Comparison of ENCODE assay signal across 18 mouse cellular contexts in the genomic region with DNA sequence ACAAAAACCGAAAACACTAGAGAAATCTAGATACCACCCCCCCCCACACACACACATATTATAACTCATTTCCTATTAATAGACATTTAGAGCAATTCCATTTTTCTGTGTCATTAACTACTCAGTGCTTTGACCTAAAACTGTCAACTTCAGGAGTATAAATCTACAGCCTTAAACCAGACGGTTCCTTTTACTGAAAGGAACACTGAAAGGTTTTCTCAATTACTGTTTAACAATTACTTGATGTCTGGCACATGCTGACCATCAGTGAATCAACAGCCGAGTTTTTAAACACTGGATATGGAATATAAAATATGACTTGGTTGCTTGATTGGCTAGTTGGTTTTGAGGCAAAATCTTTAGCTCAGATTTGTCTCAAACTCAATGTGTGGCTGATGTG. TPM values are rescaled to one million over a fixed set of nuclear protein-coding genes. Genes with fewer than 3 reads are reported as not detected.
DNase-seq lines count a peak whose midpoint lies in the region; ATAC-seq and TF ChIP-seq lines count a peak whose summit lies in the region.
"Had no signal": no experiment of that assay in that cellular context is flagged by ENCODE, and none has a peak within 500 bp of the region (broad histone marks: within the 10 kb centered on the region; RNA-seq: fewer than 3 reads in every experiment).

No protein-coding gene starts in this region.

- H3K4me1 ChIP-seq in kidney, embryonic 15.5 days = peaks cover 17% of the 10 kb centered on the region
- H3K4me1 ChIP-seq in midbrain, embryonic 11.5 days (ENCODE audit: control insufficient read depth, insufficient read depth, low read length) = no peaks in the 10 kb centered on the region
- H3K4me1 ChIP-seq in midbrain, embryonic 14.5 days (ENCODE audit: control insufficient read depth, insufficient read depth, low read length) = no peaks in the 10 kb centered on the region
- H3K4me1 ChIP-seq in forebrain, postnatal 0 days (ENCODE audit: insufficient read depth) = no peaks in the 10 kb centered on the region
- H3K4me1 ChIP-seq: embryonic facial prominence, embryonic 13.5 days; forebrain, embryonic 13.5 days; hindbrain, embryonic 13.5 days had no signal

- TF ChIP-seq POLR2A in myocyte (IDR thresholded peaks at IDR 0.05; ENCODE audit: insufficient read length, low read depth) = no peak

- H3K79me2 ChIP-seq in myocyte (ENCODE audit: control insufficient read depth, insufficient read depth) = no peaks in the 10 kb centered on the region

- no peaks in the 10 kb centered on the region for H3K9me3 ChIP-seq in kidney, embryonic 15.5 days (replicated peaks)
- no peaks in the 10 kb centered on the region for H3K9me3 ChIP-seq in midbrain, embryonic 11.5 days (ENCODE audit: control insufficient read depth, low read length)
- 0 out of 2 replicates have a peak, but pooled peaks cover 2% of the 10 kb centered on the region for H3K9me3 ChIP-seq in midbrain, embryonic 14.5 days (ENCODE audit: control insufficient read depth, low read length)
- H3K9me3 ChIP-seq in forebrain, postnatal 0 days (ENCODE audit: low read length) = no peaks in the 10 kb centered on the region
- H3K9me3 ChIP-seq: hindbrain, embryonic 13.5 days had no signal

- H3K4me3 ChIP-seq in kidney, embryonic 15.5 days (replicated peaks) = no peak overlapping the region
- H3K4me3 ChIP-seq in midbrain, embryonic 11.5 days (ENCODE audit: low read depth, low read length) = no peak overlapping the region
- no peak overlapping the region for H3K4me3 ChIP-seq in midbrain, embryonic 14.5 days (replicated peaks; ENCODE audit: low read depth, low read length)
- H3K4me3 ChIP-seq in myocyte = no peak overlapping the region
- no peak overlapping the region for H3K4me3 ChIP-seq in forebrain, postnatal 0 days (ENCODE audit: low read depth, low read length)
- H3K4me3 ChIP-seq: embryonic facial prominence, embryonic 13.5 days; forebrain, embryonic 13.5 days; hindbrain, embryonic 13.5 days had no signal

- no peak for TF ChIP-seq CTCF in forebrain, postnatal 0 days (IDR thresholded peaks at IDR 0.05; ENCODE audit: low read depth)

- 24% methylated on average over 3 of the region's 3 CpGs for WGBS in kidney, embryonic 15.5 days
- WGBS in midbrain, embryonic 11.5 days = 81% methylated on average over 3 of the region's 3 CpGs
- 82% methylated on average over 3 of the region's 3 CpGs for WGBS in midbrain, embryonic 14.5 days
- 69% methylated on average over 3 of the region's 3 CpGs for WGBS in forebrain, postnatal 0 days

- DNase-seq in kidney, adult 18-20 months = no peak
- peak; percentile 44 for DNase-seq in midbrain, embryonic 11.5 days (ENCODE audit: low spot score, missing footprints)
- DNase-seq in midbrain, embryonic 14.5 days = no peak
- no peak for DNase-seq in testis, postnatal 10 days (ENCODE audit: low spot score)
- no peak for DNase-seq in forebrain, postnatal 0 days
- DNase-seq: adrenal gland, postnatal 14 days; cerebellum, adult 18-20 months; cerebellum, adult 9-11 months; cerebellum, postnatal 36 days; gastrocnemius, postnatal 36 days; heart, postnatal 10 days had no signal

- no peak overlapping the region for H3K4me2 ChIP-seq in kidney, embryonic 15.5 days
- no peak overlapping the region for H3K4me2 ChIP-seq in midbrain, embryonic 11.5 days
- H3K4me2 ChIP-seq in midbrain, embryonic 14.5 days (ENCODE audit: low read length) = no peak overlapping the region
- H3K4me2 ChIP-seq in myocyte (ENCODE audit: low read depth) = peak overlapping the region; percentile 24
- no peak overlapping the region for H3K4me2 ChIP-seq in forebrain, postnatal 0 days (ENCODE audit: low read depth)
- H3K4me2 ChIP-seq: embryonic facial prominence, embryonic 13.5 days; forebrain, embryonic 13.5 days; hindbrain, embryonic 13.5 days had no signal

- no peak for ATAC-seq in kidney, embryonic 15.5 days (replicated peaks; ENCODE audit: low FRiP score)
- ATAC-seq in midbrain, embryonic 11.5 days (ENCODE audit: low FRiP score) = no peak
- ATAC-seq in midbrain, embryonic 14.5 days (ENCODE audit: low FRiP score, low TSS enrichment) = no peak
- ATAC-seq in forebrain, postnatal 0 days = no peak
- ATAC-seq: forebrain, embryonic 13.5 days; hindbrain, postnatal 0 days had no signal

- no peaks in the 10 kb centered on the region for H3K27me3 ChIP-seq in kidney, embryonic 15.5 days
- no peaks in the 10 kb centered on the region for H3K27me3 ChIP-seq in midbrain, embryonic 11.5 days (ENCODE audit: control insufficient read depth, insufficient read depth, low read length)
- no peaks in the 10 kb centered on the region for H3K27me3 ChIP-seq in midbrain, embryonic 14.5 days (ENCODE audit: control insufficient read depth, insufficient read depth, low read length)
- H3K27me3 ChIP-seq in myocyte (ENCODE audit: control insufficient read depth, insufficient read depth, insufficient read length) = no peaks in the 10 kb centered on the region
- H3K27me3 ChIP-seq in forebrain, postnatal 0 days (ENCODE audit: insufficient read depth, low read length) = no peaks in the 10 kb centered on the region
- H3K27me3 ChIP-seq: CH12.LX; embryonic facial prominence, embryonic 13.5 days; forebrain, embryonic 13.5 days; hindbrain, embryonic 13.5 days had no signal

- H3ac ChIP-seq in myocyte (ENCODE audit: control insufficient read depth, insufficient read length) = no peak overlapping the region

- no peak overlapping the region for H3K9ac ChIP-seq in kidney, embryonic 15.5 days
- no peak overlapping the region for H3K9ac ChIP-seq in midbrain, embryonic 11.5 days (ENCODE audit: low read length)
- no peak overlapping the region for H3K9ac ChIP-seq in midbrain, embryonic 14.5 days (replicated peaks; ENCODE audit: low read length)
- no peak overlapping the region for H3K9ac ChIP-seq in forebrain, postnatal 0 days
- H3K9ac ChIP-seq: embryonic facial prominence, embryonic 13.5 days; forebrain, embryonic 13.5 days; hindbrain, embryonic 13.5 days had no signal

- H3K27ac ChIP-seq in kidney, embryonic 15.5 days = 0 out of 2 replicates have a peak overlapping the region, but pooled peaks have one; percentile 63
- H3K27ac ChIP-seq in midbrain, embryonic 11.5 days (ENCODE audit: low read depth, low read length) = no peak overlapping the region
- no peak overlapping the region for H3K27ac ChIP-seq in midbrain, embryonic 14.5 days (replicated peaks; ENCODE audit: low read depth, low read length)
- no peak overlapping the region for H3K27ac ChIP-seq in forebrain, postnatal 0 days (ENCODE audit: low read depth, low read length)
- H3K27ac ChIP-seq: embryonic facial prominence, embryonic 13.5 days; forebrain, embryonic 13.5 days; hindbrain, embryonic 13.5 days; hindbrain, postnatal 0 days had no signal

- H3K36me3 ChIP-seq in kidney, embryonic 15.5 days = no peaks in the 10 kb centered on the region
- H3K36me3 ChIP-seq in midbrain, embryonic 11.5 days (ENCODE audit: control insufficient read depth, insufficient read depth, low read length) = no peaks in the 10 kb centered on the region
- no peaks in the 10 kb centered on the region for H3K36me3 ChIP-seq in midbrain, embryonic 14.5 days (ENCODE audit: control insufficient read depth, insufficient read depth, low read length)
- no peaks in the 10 kb centered on the region for H3K36me3 ChIP-seq in myocyte (ENCODE audit: control insufficient read depth, insufficient read depth)
- H3K36me3 ChIP-seq in forebrain, postnatal 0 days (ENCODE audit: insufficient read depth) = no peaks in the 10 kb centered on the region
- H3K36me3 ChIP-seq: embryonic facial prominence, embryonic 13.5 days; hindbrain, embryonic 13.5 days had no signal

TF ChIP-seq in myocyte, 11 proteins besides CTCF, POLR2A, EP300 and RAD21:
- no peak for TF ChIP-seq MYOD1 (IDR thresholded peaks at IDR 0.05; ENCODE audit: control insufficient read depth in 1 of 3, insufficient read length in 2 of 3, low read depth in 2 of 3)
- no peak for TF ChIP-seq SRF (IDR thresholded peaks at IDR 0.05; ENCODE audit: control insufficient read depth, insufficient read length, low read depth)
- TF ChIP-seq MYOG (IDR thresholded peaks at IDR 0.05; ENCODE audit: control insufficient read depth in 1 of 3, insufficient read depth in 1 of 3, insufficient read length in 2 of 3, low read depth in 2 of 3) = no peak
- no peak for TF ChIP-seq POLR2AphosphoS2 (IDR thresholded peaks at IDR 0.05; ENCODE audit: insufficient read length, low read depth)
- no peak for TF ChIP-seq MAX (IDR thresholded peaks at IDR 0.05; ENCODE audit: low read depth)
- no peak for TF ChIP-seq TCF12 (IDR thresholded peaks at IDR 0.05; ENCODE audit: insufficient read depth, poor library complexity, severe bottlenecking)
- no peak for TF ChIP-seq CEBPB (IDR thresholded peaks at IDR 0.05; ENCODE audit: insufficient read depth, poor library complexity, severe bottlenecking)
- no peak for TF ChIP-seq TCF3 (IDR thresholded peaks at IDR 0.05; ENCODE audit: insufficient read length, low read depth)
- no peak for TF ChIP-seq REST (IDR thresholded peaks at IDR 0.05; ENCODE audit: insufficient read depth, insufficient read length)
- TF ChIP-seq USF1 (IDR thresholded peaks at IDR 0.05; ENCODE audit: low read depth) = no peak
- TF ChIP-seq E2F4 (IDR thresholded peaks at IDR 0.05; ENCODE audit: insufficient read depth) = no peak

RNA-seq across cellular contexts. Expression of gene Itgb1, which starts 23.3 kb away (rescaled TPM):
- polyA plus RNA-seq in kidney, embryonic 15.5 days (2015; fragmentation: Nextera tagmentation; extraction: Ambion mirVana) = 288 and 292 TPM in 2 replicates
- polyA plus RNA-seq in midbrain, embryonic 11.5 days (2014; fragmentation: Nextera tagmentation; extraction: Ambion mirVana) = 165 and 188 TPM in 2 replicates
- polyA plus RNA-seq in midbrain, embryonic 14.5 days (2014; fragmentation: Nextera tagmentation; extraction: Ambion mirVana) = 49.0 and 90.9 TPM in 2 replicates
- 232 TPM for polyA plus RNA-seq in myocyte (2012; fragmentation: generic; extraction: Trizol)
- total RNA-seq in forebrain, postnatal 0 days (2014; rRNA removed) = 56.7 and 82.3 TPM in 2 replicates
- 55.6 and 61.5 TPM in 2 replicates for polyA plus RNA-seq in forebrain, postnatal 0 days (2015; fragmentation: Nextera tagmentation; extraction: Ambion mirVana)
